Mouse (Mus musculus) cerebellum, adult 2 months (tissue): Measurements from ENCODE around the gene Nhlrc3.

Experiments
- CTCF ChIP-seq: fragments of 200-500 bp; IDR thresholded peaks from 2 replicates; pipeline ENCODE4 v1.5.1; 2011; ENCODE audit warnings: low read depth, mild to moderate bottlenecking, control low read depth, low read length, moderate library complexity, borderline replicate concordance; ENCODE audit not compliant: insufficient read depth
- POLR2A ChIP-seq: fragments of 200-500 bp; IDR thresholded peaks from 2 replicates; pipeline ENCODE4 v1.6.1; 2011; ENCODE audit warnings: low read length, control low read depth, borderline replicate concordance; ENCODE audit not compliant: insufficient read depth

DNA sequence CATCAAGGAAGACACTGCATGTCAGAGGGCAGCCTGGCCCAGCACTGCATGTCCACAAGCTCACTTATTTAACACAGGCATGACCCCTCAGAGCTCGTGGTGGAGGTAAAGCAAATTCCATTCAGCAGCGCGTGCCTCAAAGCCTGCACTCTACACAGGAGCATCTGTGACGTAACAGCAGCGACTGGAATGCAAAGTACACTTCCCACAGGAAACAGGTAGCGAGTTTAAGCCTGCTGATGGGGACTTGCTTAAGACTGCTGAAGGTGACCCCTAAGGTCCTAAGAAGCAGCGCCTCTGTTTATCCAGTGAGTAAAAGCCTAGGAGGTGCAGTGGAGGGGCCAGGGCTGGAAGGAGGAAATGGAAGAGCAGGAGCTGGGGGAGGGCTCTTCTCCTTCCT lies 8.1 kb downstream of the Nhlrc3 start:
- no peak for TF ChIP-seq CTCF
- TF ChIP-seq POLR2A = no peak
